Mouse (Mus musculus) liver, embryonic 16.5 days (tissue): ENCODE results near the gene Bdh1. TPM values are rescaled to one million over a fixed set of nuclear protein-coding genes. Genes with fewer than 3 reads are reported as not detected.
"Not testable (repeated sequence)": the region's sequence is repeated elsewhere in the genome, so short reads cannot be mapped to it uniquely, and the experiment has no call there.

Experiments used
- ATAC-seq: fragments of 200-750 bp; cut with Nextera tagmentation; 2 replicates; pipeline ENCODE4 v1.8.0; 2017; ENCODE audit warnings: low read depth, mild to moderate bottlenecking, moderate number of reproducible peaks, moderate library complexity
- H3K27ac ChIP-seq: fragments of 300-500 bp; sonication (generic); 2 replicates; pipeline ENCODE4 v1.5.1; 2014; ENCODE audit warnings: mild to moderate bottlenecking, low read length
- H3K27me3 ChIP-seq: fragments of 300-500 bp; sonication (generic); 2 replicates; pipeline ENCODE4 v1.6.1; 2014; ENCODE audit warnings: low read depth, low read length, mixed read lengths; ENCODE audit not compliant: control insufficient read depth, insufficient read depth
- H3K36me3 ChIP-seq: fragments of 300-500 bp; sonication (generic); 2 replicates; pipeline ENCODE4 v1.6.1; 2014; ENCODE audit warnings: mild to moderate bottlenecking; ENCODE audit not compliant: control insufficient read depth, insufficient read depth
- H3K4me1 ChIP-seq: fragments of 300-500 bp; sonication (generic); 2 replicates; pipeline ENCODE4 v1.6.1; 2014; ENCODE audit warnings: low read depth, low read length, mixed read lengths; ENCODE audit not compliant: control insufficient read depth
- H3K4me2 ChIP-seq: fragments of 300-500 bp; sonication (generic); 2 replicates; pipeline ENCODE4 v1.6.1; 2014; ENCODE audit warnings: low read depth, low read length, mixed read lengths
- H3K4me3 ChIP-seq: fragments of 300-500 bp; sonication (generic); 2 replicates; pipeline ENCODE4 v1.5.1; 2014; ENCODE audit warnings: low read depth, mild to moderate bottlenecking, low read length
- H3K9ac ChIP-seq: fragments of 300-500 bp; sonication (generic); 2 replicates; pipeline ENCODE4 v1.6.1; 2014; ENCODE audit warnings: low read depth, low read length
- H3K9me3 ChIP-seq: fragments of 300-500 bp; sonication (generic); replicated peaks from 2 replicates; pipeline ENCODE4 v1.6.1; 2016; ENCODE audit warnings: low read length; ENCODE audit not compliant: control insufficient read depth
- WGBS: fragments of 180-500 bp; shearing (Covaris S2); extraction: QIAGEN DNeasy Blood & Tissue Kit; methylation state at CpG from one replicate; pipeline ENCODE4 v1.1.7; 2014; ENCODE audit not compliant: insufficient replicate concordance; 5-methylcytosine and 5-hydroxymethylcytosine counted together
- polyA plus RNA-seq: library from polyadenylated mRNA; unstranded; fragments of >200 nt; fragmentation: Nextera tagmentation; extraction: Ambion mirVana; gene quantifications from 2 replicates; pipeline ENCODE4 v1.2.1, GENCODE M21; 2015

Bdh1 gene
- polyA plus RNA-seq, 1 experiment from 2014 or later: 98.4 TPM

DNA sequence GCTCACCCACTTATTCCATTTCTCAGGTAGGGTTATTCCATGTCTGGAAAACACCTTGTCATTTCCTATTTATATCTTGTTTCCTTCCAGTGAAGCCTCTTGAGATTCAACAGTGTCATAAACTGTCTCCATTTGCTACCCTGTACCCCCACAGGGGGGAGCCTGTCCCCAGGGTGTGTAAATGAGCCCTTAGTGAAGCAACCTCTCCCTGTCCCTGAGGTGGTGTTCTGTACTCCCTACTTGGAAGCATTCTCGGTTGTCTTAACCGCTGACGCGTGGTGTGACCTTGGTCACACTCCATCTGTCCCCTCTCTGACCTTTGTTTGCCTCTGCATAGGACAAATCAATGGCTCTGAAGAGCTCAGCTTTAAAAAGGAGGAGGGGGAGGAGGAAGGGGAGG is 43.5 kb downstream of the Bdh1 start:
- no peak overlapping the region for H3K4me2 ChIP-seq
- no peak overlapping the region for H3K27ac ChIP-seq
- no peak overlapping the region for H3K9ac ChIP-seq
- H3K9me3 ChIP-seq: no peaks in the 10 kb centered on the region
- no peaks in the 10 kb centered on the region for H3K36me3 ChIP-seq
- H3K4me1 ChIP-seq: peaks cover 3% of the 10 kb centered on the region; the same call in 1 of the 2 replicates
- no peak for ATAC-seq
- 40% methylated on average over 4 of the region's 4 CpGs for WGBS
- H3K27me3 ChIP-seq: no peaks in the 10 kb centered on the region
- H3K4me3 ChIP-seq: no peak overlapping the region

DNA sequence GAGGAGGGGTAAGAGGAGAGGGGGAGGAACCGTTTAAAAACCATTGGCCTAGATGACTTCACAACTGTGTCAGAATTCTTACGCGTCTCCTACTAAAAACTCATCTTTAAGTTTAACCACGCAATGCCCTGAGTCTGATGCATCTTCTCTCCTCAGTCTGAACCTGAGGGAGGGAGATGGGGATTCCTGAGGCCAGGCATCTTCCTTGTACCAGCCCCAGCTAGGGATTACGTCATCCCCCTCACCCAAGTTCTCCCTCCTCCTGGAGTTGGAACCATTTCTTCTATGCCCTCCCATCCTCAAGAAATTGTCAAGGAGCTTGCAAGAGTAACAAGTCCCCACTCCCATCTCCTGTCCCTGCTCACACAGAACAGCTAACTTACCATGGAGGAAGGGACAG is 44.0 kb downstream of the Bdh1 start:
- H3K4me1 ChIP-seq: peaks cover 3% of the 10 kb centered on the region; the same call in 1 of the 2 replicates
- H3K27me3 ChIP-seq: no peaks in the 10 kb centered on the region
- no peak overlapping the region for H3K4me3 ChIP-seq
- H3K36me3 ChIP-seq: no peaks in the 10 kb centered on the region
- H3K4me2 ChIP-seq: no peak overlapping the region
- H3K27ac ChIP-seq: no peak overlapping the region
- 60% methylated on average over 5 of the region's 5 CpGs for WGBS
- no peak overlapping the region for H3K9ac ChIP-seq
- H3K9me3 ChIP-seq: no peaks in the 10 kb centered on the region
- no peak for ATAC-seq

DNA sequence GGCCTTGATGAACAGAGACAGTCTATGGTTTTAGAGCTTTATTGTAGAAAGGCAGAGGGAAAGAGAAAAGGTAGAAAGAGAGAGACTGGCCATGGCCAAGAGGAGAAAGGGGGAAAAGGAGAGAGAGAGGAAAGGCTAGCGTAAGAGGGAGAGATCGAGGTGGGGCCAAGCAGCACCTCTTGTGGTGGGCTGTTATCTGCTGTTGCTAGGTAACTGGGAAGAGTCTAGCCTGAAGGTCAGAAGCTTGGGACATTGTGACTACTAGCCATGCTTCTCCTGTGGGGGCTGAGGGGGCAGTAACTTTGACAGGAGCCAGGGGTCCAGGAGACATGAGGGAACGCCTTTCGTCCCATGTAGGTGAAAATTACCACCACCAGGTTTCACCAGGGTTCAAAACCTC is 48.7 kb downstream of the Bdh1 start:
- not testable (repeated sequence) for H3K4me1 ChIP-seq, H3K4me3 ChIP-seq, H3K27me3 ChIP-seq, H3K9ac ChIP-seq, ATAC-seq, H3K36me3 ChIP-seq, H3K27ac ChIP-seq, H3K9me3 ChIP-seq, H3K4me2 ChIP-seq
- WGBS: 55% methylated on average over 4 of the region's 4 CpGs

- H3K4me1 ChIP-seq: peaks cover 5% of the 10 kb centered on the region
- no peaks in the 10 kb centered on the region for H3K36me3 ChIP-seq
- no peak overlapping the region for H3K4me2 ChIP-seq
- H3K4me3 ChIP-seq: no peak overlapping the region
- no peak overlapping the region for H3K27ac ChIP-seq
- H3K9ac ChIP-seq: no peak overlapping the region
- H3K27me3 ChIP-seq: no peaks in the 10 kb centered on the region
- WGBS: 34% methylated on average over 5 of the region's 5 CpGs
- ATAC-seq: no peak
- H3K9me3 ChIP-seq: no peaks in the 10 kb centered on the region
Measured at GRCm38 (mm10) chr16:31471994-31472393, 49.9 kb downstream of the Bdh1 start.

DNA sequence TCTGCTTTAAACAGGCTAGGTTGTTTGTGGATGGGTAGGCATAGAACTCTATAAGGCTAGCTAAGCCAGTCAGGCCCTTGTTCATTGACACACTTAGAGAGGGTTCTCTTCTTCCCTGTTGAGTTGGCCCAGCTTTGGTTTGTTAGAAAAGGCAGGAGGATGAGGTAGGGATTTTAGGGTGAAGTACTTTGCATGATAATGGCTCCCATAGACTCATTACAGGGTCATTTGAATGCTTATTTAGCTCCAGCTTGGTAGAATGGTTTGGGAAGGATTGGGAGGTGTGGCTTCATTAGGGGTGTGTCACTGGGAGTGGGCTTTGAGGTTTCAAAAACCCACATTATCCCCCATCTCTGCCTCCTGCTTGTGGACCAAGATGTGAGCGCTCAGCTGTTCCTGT is 51.1 kb downstream of the Bdh1 start:
- no peaks in the 10 kb centered on the region for H3K27me3 ChIP-seq
- H3K9me3 ChIP-seq: no peaks in the 10 kb centered on the region
- no peak overlapping the region for H3K9ac ChIP-seq
- H3K4me3 ChIP-seq: no peak overlapping the region
- ATAC-seq: no peak
- no peak overlapping the region for H3K4me2 ChIP-seq
- no peaks in the 10 kb centered on the region for H3K36me3 ChIP-seq
- 81% methylated on average over 1 of the region's 1 CpGs for WGBS
- peaks cover 5% of the 10 kb centered on the region for H3K4me1 ChIP-seq
- H3K27ac ChIP-seq: no peak overlapping the region

- Histone ChIP-seq H3K9me3 (no peaks in the 10 kb centered on the region), H3K9ac (no peak overlapping the region), H3K4me1 (peaks cover 5% of the 10 kb centered on the region), H3K27me3 (no peaks in the 10 kb centered on the region), H3K4me2 (no peak overlapping the region), H3K4me3 (no peak overlapping the region), H3K27ac (no peak overlapping the region), H3K36me3 (no peaks in the 10 kb centered on the region)
- no peak for ATAC-seq
- 65% methylated on average over 9 of the region's 9 CpGs for WGBS
Measured at GRCm38 (mm10) chr16:31475123-31475968, 53.3 kb downstream of the Bdh1 start.

GRCm38 (mm10) chr16:31476872-31477603 is 55.0 kb downstream of the Bdh1 start:
- no peaks in the 10 kb centered on the region for H3K27me3 ChIP-seq
- H3K9me3 ChIP-seq: no peaks in the 10 kb centered on the region
- no peak for ATAC-seq
- no peaks in the 10 kb centered on the region for H3K36me3 ChIP-seq
- H3K4me3 ChIP-seq: no peak overlapping the region
- 46% methylated on average over 7 of the region's 7 CpGs for WGBS
- no peak overlapping the region for H3K4me2 ChIP-seq
- H3K27ac ChIP-seq: no peak overlapping the region
- no peak overlapping the region for H3K9ac ChIP-seq
- peaks cover 2% of the 10 kb centered on the region for H3K4me1 ChIP-seq

GRCm38 (mm10) chr16:31485336-31485735 is 63.3 kb downstream of the Bdh1 start:
- H3K4me2 ChIP-seq: no peak overlapping the region
- H3K4me1 ChIP-seq: no peaks in the 10 kb centered on the region
- no peak for ATAC-seq
- H3K27me3 ChIP-seq: no peaks in the 10 kb centered on the region
- H3K36me3 ChIP-seq: no peaks in the 10 kb centered on the region
- no peak overlapping the region for H3K4me3 ChIP-seq
- no peak overlapping the region for H3K27ac ChIP-seq
- no peak overlapping the region for H3K9ac ChIP-seq
- H3K9me3 ChIP-seq: no peaks in the 10 kb centered on the region
- WGBS: 76% methylated on average over 5 of the region's 5 CpGs

DNA sequence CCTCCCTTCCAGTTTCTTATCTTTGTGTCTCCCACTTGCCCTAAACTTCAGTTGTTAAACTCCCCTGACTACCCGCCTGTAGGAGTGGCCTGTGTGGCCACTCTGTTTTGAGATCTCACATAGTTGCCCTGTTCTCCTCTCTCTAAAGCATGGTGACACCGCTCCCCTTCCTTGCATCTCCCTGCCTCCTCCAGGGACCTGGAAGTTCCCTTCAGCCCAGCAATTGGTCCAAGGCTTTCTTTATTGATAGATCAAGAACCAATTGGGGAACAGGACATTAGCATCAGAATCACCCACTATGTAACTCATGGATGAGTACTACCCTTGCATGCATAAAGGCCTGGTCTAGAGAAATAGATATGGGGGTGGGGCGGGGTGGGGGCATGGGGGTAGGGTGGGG is 65.2 kb downstream of the Bdh1 start:
- H3K9ac ChIP-seq: no peak overlapping the region
- H3K4me2 ChIP-seq: no peak overlapping the region
- no peak for ATAC-seq
- no peaks in the 10 kb centered on the region for H3K9me3 ChIP-seq
- WGBS: 68% methylated on average over 3 of the region's 3 CpGs
- no peak overlapping the region for H3K27ac ChIP-seq
- no peaks in the 10 kb centered on the region for H3K36me3 ChIP-seq
- H3K27me3 ChIP-seq: no peaks in the 10 kb centered on the region
- H3K4me3 ChIP-seq: no peak overlapping the region
- no peaks in the 10 kb centered on the region for H3K4me1 ChIP-seq
